Mouse (Mus musculus): Measurements from ENCODE around the gene Dnajc22.

GRCm38 (mm10) chr15:99122642-99123041 is 29.7 kb downstream of the Dnajc22 start:
- TF ChIP-seq EP300 (IDR thresholded peaks at IDR 0.05; ENCODE audit: low read depth) = no peak
- no peak for TF ChIP-seq CTCF (IDR thresholded peaks at IDR 0.05; ENCODE audit: low read depth)

All from liver, postnatal 0 days (tissue).